Mouse (Mus musculus) testis, postnatal 14 days (tissue): Measurements from ENCODE around the gene Hk1.
A peak's percentile ranks its signal among the peaks of the same experiment; 100 is the strongest.
"Not testable (repeated sequence)": the region's sequence is repeated elsewhere in the genome, so short reads cannot be mapped to it uniquely, and the experiment has no call there.

ENCODE experiments used
- DNase-seq: peaks from one replicate; pipeline ENCODE4 v3.0.0; 2021; ENCODE audit warnings: low spot score

The Hk1 gene

GRCm38 (mm10) chr10:62340991-62341390, 38.7 kb downstream of the Hk1 start:
- DNase-seq, result no peak

GRCm38 (mm10) chr10:62340095-62340731, 39.5 kb downstream of the Hk1 start:
- peak; percentile 92 for DNase-seq

GRCm38 (mm10) chr10:62339211-62340094, 40.3 kb downstream of the Hk1 start:
- no peak for DNase-seq

- DNase-seq, result no peak
Observed at GRCm38 (mm10) chr10:62338626-62339025, 41.1 kb downstream of the Hk1 start.

GRCm38 (mm10) chr10:62338176-62338575, 41.5 kb downstream of the Hk1 start:
- DNase-seq, result no peak

GRCm38 (mm10) chr10:62336601-62337578, 42.8 kb downstream of the Hk1 start:
- DNase-seq, result no peak

GRCm38 (mm10) chr10:62335423-62335776, 44.3 kb downstream of the Hk1 start:
- DNase-seq, result no peak

- no peak for DNase-seq
Observed at GRCm38 (mm10) chr10:62334686-62335422, 44.9 kb downstream of the Hk1 start.

- DNase-seq, result no peak
Observed at GRCm38 (mm10) chr10:62333269-62333668, 46.4 kb downstream of the Hk1 start.

GRCm38 (mm10) chr10:62332514-62332913, 47.2 kb downstream of the Hk1 start:
- DNase-seq, result peak; percentile 56

GRCm38 (mm10) chr10:62331771-62332170, 47.9 kb downstream of the Hk1 start:
- DNase-seq, result no peak

GRCm38 (mm10) chr10:62331296-62331695, 48.4 kb downstream of the Hk1 start:
- no peak for DNase-seq

- no peak for DNase-seq
Observed at GRCm38 (mm10) chr10:62329846-62330245, 49.9 kb downstream of the Hk1 start.

GRCm38 (mm10) chr10:62328886-62329412, 50.8 kb downstream of the Hk1 start:
- DNase-seq, result no peak

GRCm38 (mm10) chr10:62327572-62328317, 52.0 kb downstream of the Hk1 start:
- DNase-seq, result no peak

GRCm38 (mm10) chr10:62326818-62327571, 52.7 kb downstream of the Hk1 start:
- DNase-seq, result no peak

- no peak for DNase-seq
Observed at GRCm38 (mm10) chr10:62326002-62326401, 53.7 kb downstream of the Hk1 start.

- not testable (repeated sequence) for DNase-seq
Observed at GRCm38 (mm10) chr10:62322821-62323220, 56.9 kb downstream of the Hk1 start.

GRCm38 (mm10) chr10:62321457-62321856, 58.3 kb downstream of the Hk1 start:
- no peak for DNase-seq
